Mouse (Mus musculus): ENCODE data around the gene Sod2.

DNA sequence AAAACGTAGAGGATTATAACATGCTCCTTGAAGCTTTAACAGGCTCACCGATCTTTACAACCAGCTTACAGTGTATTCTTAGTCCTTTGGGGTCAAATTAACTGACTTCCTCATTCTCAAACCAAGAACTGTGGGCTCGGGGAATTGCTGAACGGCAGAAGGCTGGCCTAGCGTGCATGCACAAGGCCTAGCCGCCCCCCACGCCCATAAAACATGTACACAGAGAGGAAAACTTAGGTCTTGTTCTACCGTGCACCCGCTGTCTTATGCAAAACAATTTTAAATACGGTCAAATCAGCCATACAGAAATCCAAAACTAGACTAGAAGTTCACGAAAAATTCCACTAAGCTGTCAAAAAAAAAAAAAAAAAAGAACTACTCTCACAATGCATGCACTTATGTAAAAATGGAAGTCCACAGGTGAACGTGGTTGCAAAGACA is 15.4 kb upstream of the Sod2 start:
- TF ChIP-seq POLR2A (IDR thresholded peaks at IDR 0.05; ENCODE audit: borderline replicate concordance, extremely low read depth, insufficient read depth, insufficient read length, poor library complexity, severe bottlenecking) = no peak
- no peak for TF ChIP-seq CTCF (IDR thresholded peaks at IDR 0.05; ENCODE audit: borderline replicate concordance, extremely low read depth, insufficient read depth, insufficient read length)
